Mouse (Mus musculus) cortical plate, adult 2 months (tissue): ENCODE measurements at regions not wholly inside any gene's neighbourhood (a gene's known extent, or its start where the extent isn't known, plus 50 kb on each side); places are given as distances from the start of the nearest gene placed in this dataset.

ENCODE experiments used
- CTCF ChIP-seq: fragments of 200-500 bp; IDR thresholded peaks from 2 replicates; pipeline ENCODE4 v1.5.1; 2011; ENCODE audit warnings: mild to moderate bottlenecking, control low read depth, low read length; ENCODE audit not compliant: insufficient read depth; ENCODE audit errors: extremely low read depth
- POLR2A ChIP-seq: fragments of 200-500 bp; IDR thresholded peaks from 2 replicates; pipeline ENCODE4 v1.6.1; 2011; ENCODE audit warnings: mild to moderate bottlenecking, low read length, control low read depth; ENCODE audit not compliant: insufficient read depth; ENCODE audit errors: extremely low read depth

DNA sequence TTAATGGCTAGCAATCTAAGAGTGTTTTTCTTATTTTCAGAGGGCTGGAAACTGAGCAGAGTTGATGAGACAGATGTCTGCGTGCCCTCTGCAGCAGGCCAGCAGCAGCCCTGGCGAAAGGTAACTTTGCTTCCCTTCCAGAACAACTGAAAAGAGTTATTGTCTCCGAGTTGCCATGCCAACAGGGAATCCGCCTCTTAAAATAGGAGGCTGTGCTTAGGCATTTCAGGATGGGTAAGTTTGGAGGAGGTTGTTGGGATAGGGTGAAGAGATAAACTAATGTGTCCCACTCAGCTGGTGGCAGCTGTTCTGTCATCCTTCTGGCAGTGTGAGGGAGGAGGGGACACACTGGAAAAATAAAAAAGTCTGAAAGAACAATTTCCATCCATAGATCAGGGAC is 100.6 kb upstream of the Sertad2 start:
- TF ChIP-seq CTCF (no peak), POLR2A (no peak)
